Mouse (Mus musculus) heart, adult 10 weeks (tissue): Measurements from ENCODE around the gene Cd151. TPM values are rescaled to one million over a fixed set of nuclear protein-coding genes. Genes with fewer than 3 reads are reported as not detected.

Experiments
- polyA plus RNA-seq: library from polyadenylated mRNA; stranded (reverse); fragments of 350-450 nt; fragmentation: Illumina TruSeq; extraction: RNeasy Lipid Tissue Mini Kit (QIAGEN cat#74804); gene quantifications from one replicate; pipeline ENCODE4 v1.2.3, GENCODE M21; 2014; ENCODE audit warnings: low read depth, low replicate concordance

Cd151 gene
- 248 TPM for polyA plus RNA-seq

DNA sequence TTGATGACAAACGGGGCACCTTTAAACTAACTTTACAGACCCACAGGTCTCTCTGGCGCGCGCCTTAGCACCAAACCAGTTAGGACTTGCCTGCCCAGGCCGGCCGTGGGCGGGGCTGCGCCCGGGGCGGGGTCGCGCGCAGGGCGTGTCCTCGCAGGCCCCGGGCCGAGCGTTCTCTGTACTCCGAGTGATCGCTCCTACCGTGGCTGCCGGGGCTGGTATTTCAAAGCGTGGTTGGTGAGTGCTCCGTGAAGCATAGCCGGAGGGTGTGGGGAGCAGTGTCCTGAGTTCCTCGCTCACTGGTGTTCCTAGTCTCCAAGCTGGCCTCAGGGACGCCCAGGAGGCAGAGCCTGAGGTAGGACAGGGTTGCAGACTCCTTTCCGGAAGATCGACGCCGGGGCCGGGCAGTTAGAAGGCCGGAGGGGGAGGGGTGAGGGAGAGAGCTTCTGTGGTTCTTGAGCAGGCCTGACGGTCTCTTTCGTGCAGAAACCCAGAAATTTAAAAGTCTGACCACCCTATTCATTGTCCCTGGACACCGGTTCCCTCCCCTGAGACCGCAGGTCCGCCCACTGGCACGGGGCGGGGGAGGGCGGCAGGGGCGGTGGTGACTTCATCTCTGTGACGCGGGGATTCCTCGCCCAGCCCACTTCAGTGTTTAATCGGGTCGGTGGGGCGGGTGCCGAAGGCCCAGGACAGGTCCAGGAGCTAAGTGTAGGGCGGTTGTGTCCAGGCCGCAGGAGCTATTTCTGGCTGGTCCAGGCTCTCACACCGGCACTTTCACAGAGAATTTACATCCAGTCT is at the start of gene Cd151:
Gene Cd151 (plus strand): TSS at position 163 of the 801 bp plus-strand sequence.

DNA sequence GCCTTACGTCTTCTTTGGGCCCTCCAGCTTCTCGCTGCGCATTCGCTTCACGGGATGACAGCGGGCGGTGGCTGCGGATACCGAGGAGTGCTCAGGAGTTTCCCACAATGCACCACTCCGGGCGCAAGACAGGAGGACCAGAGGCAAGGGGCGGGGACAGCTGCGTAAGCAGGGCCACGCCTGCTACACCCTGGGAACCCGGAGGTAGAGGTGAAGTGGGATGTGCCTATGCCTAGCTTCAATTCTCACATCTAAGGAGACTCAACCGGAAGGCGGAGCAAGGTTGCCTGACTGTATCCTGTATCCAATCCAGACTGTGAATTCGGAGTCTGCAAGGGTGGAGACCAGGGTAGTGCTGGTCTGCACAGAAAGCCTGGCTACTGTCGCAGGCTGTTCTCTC is 37.9 kb upstream of the Cd151 start, which contains the start of gene Cend1:
Gene Cend1 (minus strand): TSS at position 182 of the 400 bp plus-strand sequence.

DNA sequence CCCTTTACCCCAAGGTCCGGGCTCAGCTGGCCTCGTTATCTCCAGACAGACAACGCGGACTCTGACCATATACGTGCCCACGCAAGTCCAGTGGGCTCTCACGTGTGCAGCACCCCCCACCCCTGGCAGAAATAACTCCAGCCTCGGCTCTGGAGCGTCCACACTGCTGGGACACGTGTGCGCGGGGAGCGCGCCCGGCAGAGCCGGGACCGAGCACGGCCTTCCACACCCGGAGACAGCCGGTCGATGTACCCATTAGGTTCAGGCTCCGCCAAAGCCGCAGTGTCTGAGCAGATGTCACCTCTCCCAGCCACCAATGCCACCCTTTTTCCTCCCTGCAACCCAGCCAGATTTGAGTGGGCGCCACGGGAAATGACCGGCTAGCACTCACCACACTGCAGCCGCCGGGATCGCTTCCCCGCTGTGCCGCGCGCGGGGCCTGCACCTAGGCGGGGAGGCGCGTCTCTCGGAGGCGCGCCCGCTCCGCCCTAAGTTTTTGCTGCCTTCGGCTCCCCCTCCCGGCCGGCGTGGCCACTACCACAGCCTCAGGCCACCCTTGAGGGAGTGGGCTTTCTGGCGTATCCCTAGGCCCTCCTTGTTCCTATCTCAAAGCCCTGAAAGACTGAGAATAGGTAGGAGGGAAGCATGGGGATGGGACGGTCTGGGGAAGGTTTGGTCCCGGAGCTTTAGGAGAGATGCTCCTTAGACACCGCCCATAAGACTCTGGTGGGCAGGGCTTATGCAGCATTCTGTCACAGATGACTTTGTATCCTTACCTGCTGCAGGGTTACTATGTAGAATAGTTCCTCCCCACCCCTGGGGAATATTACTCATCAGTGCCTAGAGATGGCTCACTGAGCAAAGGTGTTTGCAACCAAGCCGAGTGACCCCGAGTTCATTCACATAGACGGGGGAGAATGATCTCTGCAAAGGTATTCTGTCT is 29.7 kb upstream of the Cd151 start, which contains the start of gene Slc25a22:
Gene Slc25a22 (minus strand): TSS at position 715 of the 943 bp plus-strand sequence.

DNA sequence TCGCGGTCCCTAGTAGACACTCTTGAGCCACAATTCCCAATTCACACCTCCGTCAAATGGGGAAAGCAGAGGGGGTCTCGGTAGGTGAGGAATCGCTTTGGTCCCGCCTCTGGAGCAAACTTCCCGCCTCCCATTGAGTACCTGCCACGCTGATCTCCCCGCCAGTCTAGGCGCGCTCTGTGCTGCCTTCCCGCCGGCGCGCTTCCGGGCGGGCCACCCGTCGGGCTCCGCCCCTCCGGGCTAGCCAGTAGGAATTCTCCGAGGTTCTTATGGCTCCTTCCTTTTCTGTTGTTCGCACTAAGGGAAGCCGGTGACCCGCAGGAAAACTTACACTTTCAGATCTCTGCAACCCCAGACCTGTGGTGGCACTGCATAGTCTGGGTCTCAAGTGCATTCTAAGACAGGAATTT is 23.4 kb upstream of the Cd151 start, which contains the start of gene Pidd1:
Gene Pidd1 (minus strand): TSS at position 198 of the 410 bp plus-strand sequence.

DNA sequence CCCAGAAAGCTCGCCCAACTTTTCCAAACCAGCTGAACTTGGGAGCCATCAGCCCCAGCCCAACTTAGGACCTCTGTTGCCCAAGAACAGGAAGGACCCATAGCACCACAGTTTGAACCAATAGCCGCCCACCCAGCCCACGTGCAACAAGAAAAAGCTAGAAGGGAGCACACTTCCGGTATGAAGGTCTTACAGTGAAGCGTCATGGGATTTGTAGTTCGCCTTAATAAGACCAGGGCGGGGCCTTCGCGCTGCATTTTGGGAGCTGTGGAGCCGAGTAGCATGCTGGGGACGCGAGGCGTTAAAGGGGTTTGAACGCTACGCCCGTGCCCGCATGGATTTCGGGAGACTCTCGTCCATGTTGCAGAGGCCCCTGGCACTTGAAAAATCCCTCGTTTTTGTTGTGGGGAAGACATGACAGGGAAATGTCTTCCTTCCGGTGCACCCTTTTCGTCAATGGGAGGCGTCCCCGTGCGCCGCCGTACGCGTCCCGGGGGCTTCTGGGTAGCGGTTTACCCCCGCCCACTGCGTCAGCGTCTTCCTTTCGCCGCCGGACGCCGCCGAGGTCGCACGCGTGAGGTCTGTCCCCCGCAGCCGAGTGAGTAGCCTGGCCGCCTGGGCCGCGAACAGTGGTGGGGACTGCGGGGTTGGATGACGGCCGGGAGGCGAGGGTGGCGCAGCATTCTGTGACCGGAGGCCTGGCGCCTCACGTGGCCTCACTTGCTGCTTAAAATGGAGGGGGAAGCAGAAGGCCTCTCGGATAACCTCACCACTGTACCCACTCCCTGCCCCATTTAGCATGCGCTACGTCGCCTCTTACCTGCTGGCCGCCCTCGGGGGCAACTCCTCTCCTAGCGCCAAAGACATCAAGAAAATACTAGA is 19.8 kb upstream of the Cd151 start, which contains the start of gene Rplp2:
Gene Rplp2 (plus strand): TSS at position 261 of the 882 bp plus-strand sequence.

DNA sequence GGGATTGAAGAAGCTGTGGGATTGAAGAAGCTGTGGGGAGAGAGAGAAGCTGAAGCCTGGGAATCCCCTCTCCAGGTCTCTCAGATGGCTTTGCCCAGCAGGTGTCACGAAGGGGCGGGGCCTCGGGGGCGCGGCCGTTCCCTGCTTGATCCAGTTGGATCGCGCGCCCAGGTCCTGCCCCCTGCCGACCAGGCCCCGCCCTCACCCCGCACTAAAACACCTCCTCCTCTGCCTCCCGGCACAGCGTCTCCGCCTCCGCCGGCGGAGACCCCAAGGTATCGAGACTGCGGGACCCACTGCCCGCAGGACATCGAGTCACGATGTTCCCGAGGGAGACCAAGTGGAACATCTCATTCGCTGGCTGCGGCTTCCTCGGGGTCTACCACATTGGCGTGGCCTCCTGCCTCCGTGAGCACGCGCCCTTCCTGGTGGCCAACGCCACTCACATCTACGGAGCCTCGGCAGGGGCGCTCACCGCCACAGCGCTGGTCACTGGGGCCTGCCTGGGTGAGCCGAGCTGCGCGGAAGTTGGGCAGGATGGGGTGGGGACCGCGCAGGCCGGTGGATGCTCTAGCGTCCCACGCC is 12.1 kb upstream of the Cd151 start, which contains the start of gene Pnpla2:
Gene Pnpla2 (plus strand): TSS at position 232 of the 585 bp plus-strand sequence.

DNA sequence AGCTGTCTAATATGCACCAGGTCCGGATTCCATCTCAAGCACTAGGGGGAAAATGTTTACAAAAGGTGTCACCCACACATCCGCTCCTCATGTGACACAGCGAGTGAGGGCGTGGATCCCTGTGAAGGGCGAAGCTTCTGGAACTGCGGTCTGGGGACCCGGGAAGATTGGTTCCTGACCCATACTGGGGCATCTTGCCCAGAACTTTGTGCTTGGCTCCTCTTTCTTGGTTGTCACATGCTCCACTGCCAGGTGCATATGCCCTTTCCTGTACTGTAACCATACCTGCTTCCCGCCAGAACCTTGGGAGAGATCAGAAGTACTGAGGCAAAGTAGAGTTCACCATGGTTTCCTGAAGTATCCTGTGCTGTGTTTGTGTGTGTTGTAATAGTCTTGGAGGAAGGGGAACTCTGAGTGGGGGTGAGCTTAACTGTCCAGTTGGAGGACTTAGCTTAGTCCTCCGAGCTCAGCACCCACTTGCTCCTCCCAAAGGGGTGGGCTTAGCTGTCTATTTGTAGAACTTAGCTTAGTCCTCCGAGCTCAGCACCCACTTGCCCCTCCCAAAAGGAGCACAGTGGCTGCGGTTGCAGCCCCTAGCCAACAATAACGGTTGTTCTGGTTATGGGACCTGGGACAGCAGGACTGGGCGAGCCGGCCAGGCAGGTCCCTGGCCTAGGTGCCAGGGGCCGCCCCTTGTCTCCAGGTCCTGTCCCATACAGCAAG is 6.6 kb upstream of the Cd151 start, which contains the start of gene Cracr2b:
Gene Cracr2b (plus strand): TSS at position 704 of the 723 bp plus-strand sequence.

DNA sequence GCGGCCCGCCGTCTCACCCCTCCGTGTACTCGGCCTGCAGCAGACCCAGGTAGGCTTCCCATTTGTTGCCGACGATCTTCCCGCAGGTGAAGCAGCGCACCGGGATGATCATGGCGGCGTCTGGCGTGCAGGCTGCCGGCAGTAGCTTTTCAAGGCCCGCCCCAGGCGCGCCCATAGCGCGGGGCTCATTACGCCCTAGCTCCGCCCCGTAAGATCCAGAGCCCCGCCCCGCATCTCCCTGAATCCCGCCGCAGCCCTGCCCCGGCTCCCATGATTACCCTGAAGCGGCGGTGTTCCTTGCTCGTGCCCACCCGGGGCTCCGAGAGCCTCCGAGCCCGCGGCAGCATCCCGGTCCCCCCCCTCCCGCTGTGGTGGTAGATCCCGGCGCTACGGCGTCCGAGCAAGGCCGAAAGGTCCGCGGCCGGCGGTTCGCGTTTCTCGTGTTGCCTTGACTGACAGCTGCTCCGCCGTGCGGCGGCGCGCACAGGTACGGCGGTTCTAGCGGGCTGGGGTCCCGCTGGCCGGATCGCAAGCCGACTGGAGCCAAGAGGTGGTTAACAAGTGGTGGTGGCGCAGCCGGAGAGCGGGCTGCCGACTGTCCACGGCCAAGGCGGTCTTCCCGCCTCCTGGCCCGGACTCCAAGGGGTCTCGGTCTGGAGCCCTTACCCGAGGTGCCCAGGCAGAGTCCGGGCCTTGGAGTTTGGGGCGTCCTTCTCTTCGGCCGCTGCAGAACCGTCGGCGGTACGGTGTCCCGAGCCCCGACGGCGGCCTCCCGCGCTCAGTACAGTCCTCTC is 8.0 kb downstream of the Cd151 start, which contains the start of the genes Polr2l and Tspan4:
Gene Polr2l (minus strand): TSS at position 122 of the 794 bp plus-strand sequence.
Gene Tspan4 (plus strand): TSS at position 230 of the 794 bp plus-strand sequence.

Other genes starting within 250 kb of the Cd151 start
- gene Phrf1, start 238.6 kb upstream of the Cd151 start, polyA plus RNA-seq = 22.9 TPM
- 10.7 TPM for gene Irf7, start 200.9 kb upstream of the Cd151 start, polyA plus RNA-seq
- gene Cdhr5, start 190.6 kb upstream of the Cd151 start, polyA plus RNA-seq = not detected
- not detected for gene Sct, start 188.3 kb upstream of the Cd151 start, polyA plus RNA-seq
- gene Drd4, start 175.4 kb upstream of the Cd151 start, polyA plus RNA-seq = not detected
- 17.7 TPM for gene Deaf1, start 139.7 kb upstream of the Cd151 start, polyA plus RNA-seq
- 27.8 TPM for gene Tmem80, start 139.7 kb upstream of the Cd151 start, polyA plus RNA-seq
- 4.6 TPM for gene Eps8l2, start 128.5 kb upstream of the Cd151 start, polyA plus RNA-seq
- gene Taldo1, start 75.2 kb upstream of the Cd151 start, polyA plus RNA-seq = 127 TPM
- gene Gatd1, start 53.3 kb upstream of the Cd151 start, polyA plus RNA-seq = 15.8 TPM
- 2.8 TPM for gene Cend1, start 37.9 kb upstream of the Cd151 start, polyA plus RNA-seq
- 48.3 TPM for gene Slc25a22, start 29.5 kb upstream of the Cd151 start, polyA plus RNA-seq
- gene Pidd1, start 23.4 kb upstream of the Cd151 start, polyA plus RNA-seq = 1.4 TPM
- gene Rplp2, start 20.0 kb upstream of the Cd151 start, polyA plus RNA-seq = 735 TPM
- 449 TPM for gene Pnpla2, start 12.2 kb upstream of the Cd151 start, polyA plus RNA-seq
- gene Cracr2b, start 6.3 kb upstream of the Cd151 start, polyA plus RNA-seq = 35.1 TPM
- gene Polr2l, start 7.7 kb downstream of the Cd151 start, polyA plus RNA-seq = 55.2 TPM
- 27.8 TPM for gene Tspan4, start 7.8 kb downstream of the Cd151 start, polyA plus RNA-seq
- 27.4 TPM for gene Chid1, start 72.5 kb downstream of the Cd151 start, polyA plus RNA-seq
- 33.0 TPM for gene Ap2a2, start 94.8 kb downstream of the Cd151 start, polyA plus RNA-seq
- gene Muc6, start 187.9 kb downstream of the Cd151 start, polyA plus RNA-seq = not detected
- not detected for gene Muc2, start 222.9 kb downstream of the Cd151 start, polyA plus RNA-seq